Mouse (Mus musculus) myocyte (in vitro differentiated cells): Measurements from ENCODE around the gene Dph1.

Experiments
- CEBPB ChIP-seq: IDR thresholded peaks from 2 replicates; pipeline ENCODE4 v1.6.1; 2011; ENCODE audit warnings: mild to moderate bottlenecking, moderate library complexity; ENCODE audit not compliant: poor library complexity, insufficient read depth, severe bottlenecking
- E2F4 ChIP-seq: IDR thresholded peaks from one replicate; pipeline ENCODE4 v1.6.1; 2011; ENCODE audit warnings: mild to moderate bottlenecking, control low read depth, moderate library complexity; ENCODE audit not compliant: insufficient read depth
- MAX ChIP-seq: IDR thresholded peaks from one replicate; pipeline ENCODE4 v1.6.1; 2011; ENCODE audit warnings: low read depth, mild to moderate bottlenecking, control low read depth
- MYOD1 ChIP-seq, 3 experiments: IDR thresholded peaks; one replicate each; pipeline ENCODE4 v1.6.1; 2011; ENCODE audit warnings: control low read depth in 2 of 3, low read depth in 2 of 3, mild to moderate bottlenecking in 2 of 3, moderate library complexity in 1 of 3; ENCODE audit not compliant: insufficient read length in 2 of 3, control insufficient read depth in 1 of 3
- MYOG ChIP-seq, 3 experiments: IDR thresholded peaks; one replicate each; pipeline ENCODE4 v1.6.1; 2011; ENCODE audit warnings: control low read depth in 2 of 3, low read depth in 2 of 3, mild to moderate bottlenecking in 2 of 3; ENCODE audit not compliant: insufficient read length in 2 of 3, control insufficient read depth in 1 of 3, insufficient read depth in 1 of 3
- POLR2A ChIP-seq: IDR thresholded peaks from one replicate; pipeline ENCODE4 v1.6.1; 2011; ENCODE audit warnings: low read depth, mild to moderate bottlenecking, control low read depth, moderate library complexity; ENCODE audit not compliant: insufficient read length
- POLR2AphosphoS2 ChIP-seq: IDR thresholded peaks from one replicate; pipeline ENCODE4 v1.6.1; 2011; ENCODE audit warnings: low read depth, control low read depth; ENCODE audit not compliant: insufficient read length
- REST ChIP-seq: IDR thresholded peaks from one replicate; pipeline ENCODE4 v1.6.1; 2011; ENCODE audit warnings: mild to moderate bottlenecking, control low read depth, moderate library complexity; ENCODE audit not compliant: insufficient read depth, insufficient read length
- SRF ChIP-seq: IDR thresholded peaks from one replicate; pipeline ENCODE4 v1.6.1; 2011; ENCODE audit warnings: low read depth; ENCODE audit not compliant: control insufficient read depth, insufficient read length
- TCF12 ChIP-seq: IDR thresholded peaks from one replicate; pipeline ENCODE4 v1.6.1; 2011; ENCODE audit warnings: mild to moderate bottlenecking, control low read depth; ENCODE audit not compliant: poor library complexity, insufficient read depth, severe bottlenecking
- TCF3 ChIP-seq: IDR thresholded peaks from one replicate; pipeline ENCODE4 v1.6.1; 2011; ENCODE audit warnings: low read depth, control low read depth; ENCODE audit not compliant: insufficient read length
- USF1 ChIP-seq: IDR thresholded peaks from one replicate; pipeline ENCODE4 v1.6.1; 2011; ENCODE audit warnings: low read depth, mild to moderate bottlenecking, control low read depth, moderate library complexity

DNA sequence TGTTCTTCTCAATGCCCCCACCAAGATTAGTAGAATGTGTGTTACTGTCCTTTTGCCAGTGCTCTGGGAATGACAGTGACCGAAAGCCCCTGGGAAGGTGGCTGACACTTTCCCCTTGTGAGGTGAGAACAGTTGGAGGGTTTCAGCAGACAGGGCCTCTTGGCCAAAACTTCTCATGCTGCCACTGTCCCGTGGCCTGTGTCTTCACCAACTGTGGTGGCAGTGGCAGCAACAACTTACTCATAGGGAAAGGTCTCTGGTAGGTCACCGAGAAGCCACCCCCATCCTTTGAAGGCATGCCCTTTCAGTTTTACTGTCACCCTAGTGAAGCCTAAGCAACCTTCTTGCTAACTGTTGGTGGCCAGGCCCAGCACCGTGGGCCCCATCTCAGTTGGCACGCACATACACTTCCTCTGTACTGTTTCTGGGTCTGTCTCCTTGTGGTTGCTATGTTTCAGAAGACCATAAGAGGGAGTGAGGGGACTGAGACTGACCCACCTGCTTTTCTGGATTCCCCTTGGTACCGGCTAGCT lies 36.9 kb downstream of the Dph1 start:
- TF ChIP-seq POLR2AphosphoS2 (no peak), POLR2A (no peak), MAX (no peak), USF1 (no peak), TCF12 (no peak), MYOG (IDR thresholded peaks at IDR 0.05; ENCODE audit: control insufficient read depth in 1 of 3, insufficient read depth in 1 of 3, insufficient read length in 2 of 3, low read depth in 2 of 3) (no peak), REST (no peak), E2F4 (no peak), MYOD1 (IDR thresholded peaks at IDR 0.05; ENCODE audit: control insufficient read depth in 1 of 3, insufficient read length in 2 of 3, low read depth in 2 of 3) (no peak), CEBPB (no peak), SRF (no peak), TCF3 (no peak)
